ENCODE assay signal across 23 mouse cellular contexts in the genomic region with DNA sequence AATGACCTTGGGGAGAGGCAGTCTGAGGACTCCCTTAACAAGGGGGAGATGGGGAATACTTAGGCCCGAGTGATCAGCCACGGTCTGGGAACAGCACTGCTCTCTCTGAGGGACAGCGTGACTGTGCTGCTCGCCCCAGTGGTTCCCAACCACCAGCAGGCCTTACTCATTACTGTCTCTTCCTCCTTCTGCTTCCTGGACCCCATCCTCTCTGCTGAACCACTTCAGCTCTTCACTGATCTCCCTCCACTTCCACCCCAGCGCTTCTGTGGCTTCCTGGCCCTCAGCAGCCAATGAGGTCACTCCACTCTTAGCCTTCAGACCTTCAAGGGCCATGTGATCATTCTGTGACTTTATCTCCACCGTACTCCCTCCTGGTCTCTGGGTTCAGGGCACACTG. TPM values are rescaled to one million over a fixed set of nuclear protein-coding genes. Genes with fewer than 3 reads are reported as not detected.
DNase-seq lines count a peak whose midpoint lies in the region; ATAC-seq lines count a peak whose summit lies in the region.
"Had no signal": no experiment of that assay in that cellular context is flagged by ENCODE, and none has a peak within 500 bp of the region (broad histone marks: within the 10 kb centered on the region; RNA-seq: fewer than 3 reads in every experiment).

No protein-coding gene starts in this region.

- ATAC-seq in granulocyte monocyte progenitor cell, adult 5-6 weeks (replicated peaks; ENCODE audit: poor library complexity, severe bottlenecking): peak; percentile 80
- peak; percentile 71 for ATAC-seq in neutrophil, adult 5-6 weeks (ENCODE audit: extremely low read depth, insufficient number of reproducible peaks, low FRiP score, poor library complexity, severe bottlenecking)
- ATAC-seq in intestine, embryonic 15.5 days: no peak
- ATAC-seq: forebrain, embryonic 14.5 days; inflammation-experienced regulatory T-cells, adult 6 months; lung, postnatal 0 days had no signal

- H3K9me3 ChIP-seq in intestine, embryonic 15.5 days: no peaks in the 10 kb centered on the region
- H3K9me3 ChIP-seq: embryonic facial prominence, embryonic 10.5 days; hindbrain, embryonic 12.5 days; liver, embryonic 13.5 days; neural tube, embryonic 13.5 days; stomach, embryonic 15.5 days had no signal

- no peak overlapping the region for H3K9ac ChIP-seq in intestine, embryonic 15.5 days
- H3K9ac ChIP-seq: hindbrain, embryonic 12.5 days; liver, embryonic 13.5 days; neural tube, embryonic 13.5 days; stomach, embryonic 15.5 days had no signal

- peak; percentile 40 to 57 for DNase-seq in spleen, adult 18-20 months
- no peak for DNase-seq in spleen, postnatal 4 days (ENCODE audit: low spot score in 2 of 2)
- peak; percentile 59 to 61 for DNase-seq in B cell, adult 2 months
- no peak for DNase-seq in left cerebral cortex, postnatal 14 days (ENCODE audit: low spot score in 2 of 2)
- DNase-seq: adrenal gland, postnatal 10 days; cerebellum, adult 18-20 months; cerebellum, postnatal 36 days; left cerebral cortex, postnatal 4 days; liver, embryonic 13.5 days; thymus, postnatal 25 days had no signal

- no peak overlapping the region for H3K27ac ChIP-seq in intestine, embryonic 15.5 days
- H3K27ac ChIP-seq: embryonic facial prominence, embryonic 10.5 days; hindbrain, embryonic 12.5 days; liver, embryonic 13.5 days; neural tube, embryonic 13.5 days; stomach, embryonic 15.5 days had no signal

- no peak overlapping the region for H3K4me3 ChIP-seq in intestine, embryonic 15.5 days (replicated peaks)
- H3K4me3 ChIP-seq: embryonic facial prominence, embryonic 10.5 days; hindbrain, embryonic 12.5 days; liver, embryonic 13.5 days; neural tube, embryonic 13.5 days; stomach, embryonic 15.5 days had no signal

- no peak overlapping the region for H3K4me2 ChIP-seq in intestine, embryonic 15.5 days (replicated peaks)
- H3K4me2 ChIP-seq: hindbrain, embryonic 12.5 days; liver, embryonic 13.5 days; midbrain, embryonic 11.5 days; neural tube, embryonic 13.5 days; stomach, embryonic 15.5 days had no signal

- no peaks in the 10 kb centered on the region for H3K4me1 ChIP-seq in intestine, embryonic 15.5 days (replicated peaks)
- H3K4me1 ChIP-seq: embryonic facial prominence, embryonic 10.5 days; hindbrain, embryonic 12.5 days; liver, embryonic 13.5 days; neural tube, embryonic 13.5 days; stomach, embryonic 15.5 days had no signal

- no peaks in the 10 kb centered on the region for H3K36me3 ChIP-seq in intestine, embryonic 15.5 days
- H3K36me3 ChIP-seq: embryonic facial prominence, embryonic 10.5 days; hindbrain, embryonic 12.5 days; liver, embryonic 13.5 days; neural tube, embryonic 13.5 days; stomach, embryonic 15.5 days had no signal

- intact Hi-C loops in left cerebral cortex, postnatal 14 days (cut with DNase I): no loop called here

- no peaks in the 10 kb centered on the region for H3K27me3 ChIP-seq in intestine, embryonic 15.5 days (replicated peaks)
- H3K27me3 ChIP-seq: hindbrain, embryonic 12.5 days; liver, embryonic 13.5 days; neural tube, embryonic 13.5 days; stomach, embryonic 15.5 days had no signal

- 80% methylated on average over 6 of the region's 6 CpGs for WGBS in intestine, embryonic 15.5 days

RNA-seq across cellular contexts. Expression of a gene that starts 6.5 kb away (rescaled TPM):
- not detected in 2 replicates for total RNA-seq in granulocyte monocyte progenitor cell, adult 5-6 weeks (2014; fragmentation: Nextera tagmentation)
- total RNA-seq in granulocyte monocyte progenitor cell, adult 5-6 weeks (2017): not detected in 2 replicates
- not detected in 2 replicates for total RNA-seq in neutrophil, adult 5-6 weeks (2017)
- total RNA-seq in left cerebral cortex, postnatal 14 days (2021): not detected
- not detected in 2 replicates for polyA plus RNA-seq in intestine, embryonic 15.5 days (2015; fragmentation: Nextera tagmentation; extraction: Ambion mirVana)
- total RNA-seq: layer of hippocampus, postnatal 14 days; left cerebral cortex, postnatal 4 days had no signal
- polyA plus RNA-seq: embryonic facial prominence, embryonic 10.5 days; forebrain, embryonic 14.5 days; hindbrain, embryonic 12.5 days; inflammation-experienced regulatory T-cells, adult 6 months; kidney, embryonic 14.5 days; midbrain, embryonic 11.5 days; neural tube, embryonic 13.5 days had no signal

RNA-seq across cellular contexts. Expression of a gene that starts 11.5 kb away (rescaled TPM):
- not detected in 2 replicates for total RNA-seq in granulocyte monocyte progenitor cell, adult 5-6 weeks (2014; fragmentation: Nextera tagmentation)
- total RNA-seq in granulocyte monocyte progenitor cell, adult 5-6 weeks (2017): not detected in 2 replicates
- total RNA-seq in neutrophil, adult 5-6 weeks (2017): 0.25 and 4.5 TPM in 2 replicates
- total RNA-seq in left cerebral cortex, postnatal 14 days (2021): 1 to 10 TPM; 5.2 to 7.8 TPM
- polyA plus RNA-seq in intestine, embryonic 15.5 days (2015; fragmentation: Nextera tagmentation; extraction: Ambion mirVana): 0.46 and 0.80 TPM in 2 replicates
- polyA plus RNA-seq: inflammation-experienced regulatory T-cells, adult 6 months had no signal

RNA-seq across cellular contexts. Expression of a gene that starts 41.2 kb away (rescaled TPM):
- 0.17 TPM in 1 of 2 replicates, not detected in the other for total RNA-seq in granulocyte monocyte progenitor cell, adult 5-6 weeks (2014; fragmentation: Nextera tagmentation)
- 0.17 TPM in 1 of 2 replicates, not detected in the other for total RNA-seq in granulocyte monocyte progenitor cell, adult 5-6 weeks (2017)
- not detected in 2 replicates for total RNA-seq in neutrophil, adult 5-6 weeks (2017)
- total RNA-seq in left cerebral cortex, postnatal 14 days (2021): 1 to 10 TPM; 3.7 to 4.3 TPM
- polyA plus RNA-seq in intestine, embryonic 15.5 days (2015; fragmentation: Nextera tagmentation; extraction: Ambion mirVana): 3.1 and 4.6 TPM in 2 replicates

RNA-seq across cellular contexts. Expression of a gene that starts 51.5 kb away (rescaled TPM):
- total RNA-seq in granulocyte monocyte progenitor cell, adult 5-6 weeks (2014; fragmentation: Nextera tagmentation): 106 and 125 TPM in 2 replicates
- 12.9 and 16.8 TPM in 2 replicates for total RNA-seq in granulocyte monocyte progenitor cell, adult 5-6 weeks (2017)
- 7.2 and 15.2 TPM in 2 replicates for total RNA-seq in neutrophil, adult 5-6 weeks (2017)
- total RNA-seq in left cerebral cortex, postnatal 14 days (2021): 100 to 1,000 TPM in 1 of 2 experiments, 10 to 100 TPM in 1; 99.1 to 108 TPM
- polyA plus RNA-seq in intestine, embryonic 15.5 days (2015; fragmentation: Nextera tagmentation; extraction: Ambion mirVana): 169 and 174 TPM in 2 replicates

Comparison
In these comparisons a context has a peak if more than half of its experiments do, and no peak if none do; other contexts are left out.
1. DNase-seq: peak in spleen, adult 18-20 months (2 of 2) and B cell, adult 2 months (2 of 2); none in spleen, postnatal 4 days (0 of 2) and left cerebral cortex, postnatal 14 days (0 of 2).